Mouse (Mus musculus): ENCODE results near the gene 1600002K03Rik. TPM values are rescaled to one million over a fixed set of nuclear protein-coding genes. Genes with fewer than 3 reads are reported as not detected.

1600002K03Rik gene
- polyA plus RNA-seq, 1 experiment from 2014 or later, result 10.1 TPM

- Histone ChIP-seq H3K4me2 (peak overlapping the region; percentile 72), H3K4me1 (replicated peaks) (peaks cover 76% of the 10 kb centered on the region)
These were observed 14.3 kb upstream of the 1600002K03Rik start for GRCm38 (mm10) chr10:80158307-80158986.

GRCm38 (mm10) chr10:80159021-80159560 lies 13.7 kb upstream of the 1600002K03Rik start:
- Histone ChIP-seq H3K4me1 (replicated peaks) (peaks cover 74% of the 10 kb centered on the region), H3K9me3 (no peaks in the 10 kb centered on the region), H3K4me3 (peak overlapping the region; percentile 45), H3K27me3 (no peaks in the 10 kb centered on the region), H3K36me3 (peaks cover 36% of the 10 kb centered on the region), H3K4me2 (peak overlapping the region; percentile 72), H3K9ac (peak overlapping the region; percentile 45), H3K27ac (replicated peaks) (peak overlapping the region; percentile 90)
- peak; percentile 0; the same call in 1 of the 2 replicates for ATAC-seq (ENCODE audit: low FRiP score, low read depth)
- 10% methylated on average over 12 of the region's 12 CpGs for WGBS

More at GRCm38 (mm10) chr10:80158307-80158986, 14.3 kb upstream of the 1600002K03Rik start:
- H3K27me3 ChIP-seq, result no peaks in the 10 kb centered on the region
- no peak for ATAC-seq (ENCODE audit: low FRiP score, low read depth)
- peak overlapping the region; percentile 90 for H3K27ac ChIP-seq (replicated peaks)
- H3K36me3 ChIP-seq, result peaks cover 42% of the 10 kb centered on the region
- no peaks in the 10 kb centered on the region for H3K9me3 ChIP-seq
- no peak overlapping the region; the same call in 1 of the 2 replicates for H3K9ac ChIP-seq
- no peak overlapping the region for H3K4me3 ChIP-seq
- WGBS, result 13% methylated on average over 18 of the region's 18 CpGs

- H3K4me3 ChIP-seq, result peak overlapping the region; percentile 45
- H3K4me2 ChIP-seq, result peak overlapping the region; percentile 72
- ATAC-seq (ENCODE audit: low FRiP score, low read depth), result peak; percentile 88
- H3K27ac ChIP-seq (replicated peaks), result peak overlapping the region; percentile 90
- H3K9me3 ChIP-seq, result no peaks in the 10 kb centered on the region
- H3K9ac ChIP-seq, result peak overlapping the region; percentile 45
- H3K36me3 ChIP-seq, result peaks cover 28% of the 10 kb centered on the region
- WGBS, result under 1% methylated on average over 54 of the region's 55 CpGs
- H3K27me3 ChIP-seq, result no peaks in the 10 kb centered on the region
- H3K4me1 ChIP-seq (replicated peaks), result peaks cover 76% of the 10 kb centered on the region
These were observed 12.9 kb upstream of the 1600002K03Rik start for GRCm38 (mm10) chr10:80159561-80160454.

DNA sequence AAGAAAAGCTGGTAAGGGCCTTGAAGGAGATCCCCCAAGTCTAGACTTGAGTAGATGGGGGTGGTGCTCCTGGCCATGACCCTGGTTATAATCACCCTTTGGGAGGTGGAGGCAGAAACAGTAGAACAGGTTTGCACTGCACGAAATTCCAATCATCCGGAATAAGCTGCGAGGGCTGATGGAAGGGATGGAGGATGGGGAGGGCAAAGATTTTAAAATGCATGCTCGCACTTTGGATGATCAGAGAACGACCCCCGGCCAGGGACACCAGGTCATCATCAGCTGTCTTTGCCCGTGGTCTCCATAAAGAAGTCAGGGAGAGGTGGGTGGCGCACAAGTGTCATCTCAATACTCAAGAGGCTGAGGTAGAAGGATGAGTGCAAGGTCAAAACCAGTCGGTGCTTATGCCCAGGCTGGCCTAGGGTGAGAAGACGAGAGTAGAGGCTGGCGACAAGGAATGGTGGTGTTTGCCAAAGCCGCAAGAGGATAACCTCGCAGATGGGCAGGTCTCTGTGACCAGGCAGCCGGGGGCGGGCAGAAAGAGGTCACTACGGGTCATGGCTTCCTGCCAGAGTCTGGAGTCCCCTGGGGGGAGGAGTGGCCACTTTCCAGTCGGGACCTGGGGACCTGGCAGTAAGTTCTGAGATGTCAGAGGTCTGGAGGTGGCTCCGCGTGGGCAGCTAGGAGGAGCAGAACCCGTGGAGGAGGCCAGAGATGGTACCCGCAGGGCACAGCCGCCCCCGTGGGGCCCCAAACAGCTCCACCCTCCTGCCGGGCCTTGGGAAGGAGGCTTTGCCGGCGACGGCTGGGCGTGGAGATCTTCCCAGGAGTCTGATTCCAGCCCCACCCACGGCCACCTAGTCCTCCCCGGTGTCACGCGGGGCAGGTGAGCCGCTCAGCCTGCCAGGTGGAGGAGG lies 12.0 kb upstream of the 1600002K03Rik start:
- 2% methylated on average over 33 of the region's 33 CpGs for WGBS
- H3K4me1 ChIP-seq (replicated peaks), result peaks cover 74% of the 10 kb centered on the region
- ATAC-seq (ENCODE audit: low FRiP score, low read depth), result no peak
- H3K27me3 ChIP-seq, result no peaks in the 10 kb centered on the region
- no peaks in the 10 kb centered on the region for H3K9me3 ChIP-seq
- peak overlapping the region; percentile 90 for H3K27ac ChIP-seq (replicated peaks)
- H3K9ac ChIP-seq, result no peak overlapping the region
- peaks cover 19% of the 10 kb centered on the region for H3K36me3 ChIP-seq
- peak overlapping the region; percentile 45 for H3K4me3 ChIP-seq
- peak overlapping the region; percentile 72 for H3K4me2 ChIP-seq

GRCm38 (mm10) chr10:80161522-80162242 lies 11.1 kb upstream of the 1600002K03Rik start:
- Histone ChIP-seq H3K4me2 (peak overlapping the region; percentile 72), H3K36me3 (peaks cover 10% of the 10 kb centered on the region), H3K9ac (no peak overlapping the region), H3K9me3 (no peaks in the 10 kb centered on the region), H3K4me1 (replicated peaks) (peaks cover 76% of the 10 kb centered on the region), H3K27ac (replicated peaks) (peak overlapping the region; percentile 40), H3K4me3 (no peak overlapping the region), H3K27me3 (no peaks in the 10 kb centered on the region)
- WGBS, result 13% methylated on average over 7 of the region's 7 CpGs
- ATAC-seq (ENCODE audit: low FRiP score, low read depth), result no peak

GRCm38 (mm10) chr10:80162243-80162608 lies 10.5 kb upstream of the 1600002K03Rik start:
- Histone ChIP-seq H3K27me3 (no peaks in the 10 kb centered on the region), H3K4me1 (replicated peaks) (peaks cover 76% of the 10 kb centered on the region)
- WGBS, result 83% methylated on average over 3 of the region's 3 CpGs

DNA sequence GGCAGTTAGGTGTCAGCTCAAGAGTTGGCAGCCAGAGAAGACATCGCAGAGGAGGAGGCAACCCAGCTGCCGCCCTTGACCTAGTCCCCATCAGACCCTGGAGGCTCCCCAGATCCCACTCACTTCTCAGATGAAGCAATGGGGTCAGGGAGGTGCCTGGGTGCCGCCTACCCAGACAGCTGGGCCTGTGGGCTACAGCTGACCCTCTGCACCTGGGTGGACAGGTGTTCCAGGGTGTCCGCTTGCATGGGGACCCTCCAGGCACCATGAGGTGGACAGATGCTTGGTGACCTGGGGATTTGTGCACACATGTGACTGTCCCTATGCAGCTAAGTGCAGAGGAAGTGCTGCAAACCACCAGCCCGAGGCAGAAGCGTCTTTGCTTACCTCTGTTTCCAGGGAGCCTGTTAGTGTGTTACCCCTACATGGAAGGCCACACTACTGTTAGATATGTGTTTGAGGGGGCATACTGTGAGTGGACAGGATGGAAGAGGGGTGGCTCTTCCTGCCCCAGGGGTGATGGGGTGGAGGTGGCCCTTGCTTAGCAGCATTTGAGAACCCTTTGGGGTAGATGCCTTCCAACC lies 9.9 kb upstream of the 1600002K03Rik start:
- H3K36me3 ChIP-seq, result no peaks in the 10 kb centered on the region
- WGBS, result 80% methylated on average over 6 of the region's 6 CpGs
- H3K9ac ChIP-seq, result no peak overlapping the region
- H3K9me3 ChIP-seq, result no peaks in the 10 kb centered on the region
- H3K4me1 ChIP-seq (replicated peaks), result peaks cover 71% of the 10 kb centered on the region
- ATAC-seq (ENCODE audit: low FRiP score, low read depth), result no peak
- no peak overlapping the region for H3K4me3 ChIP-seq
- H3K27me3 ChIP-seq, result no peaks in the 10 kb centered on the region
- H3K27ac ChIP-seq (replicated peaks), result no peak overlapping the region
- no peak overlapping the region for H3K4me2 ChIP-seq

More at GRCm38 (mm10) chr10:80162243-80162608, 10.5 kb upstream of the 1600002K03Rik start:
- Histone ChIP-seq H3K4me3 (no peak overlapping the region), H3K4me2 (no peak overlapping the region), H3K36me3 (peaks cover 4% of the 10 kb centered on the region), H3K9ac (no peak overlapping the region), H3K9me3 (no peaks in the 10 kb centered on the region), H3K27ac (replicated peaks) (peak overlapping the region; percentile 40; the same call in 1 of the 2 replicates)
- no peak for ATAC-seq (ENCODE audit: low FRiP score, low read depth)

DNA sequence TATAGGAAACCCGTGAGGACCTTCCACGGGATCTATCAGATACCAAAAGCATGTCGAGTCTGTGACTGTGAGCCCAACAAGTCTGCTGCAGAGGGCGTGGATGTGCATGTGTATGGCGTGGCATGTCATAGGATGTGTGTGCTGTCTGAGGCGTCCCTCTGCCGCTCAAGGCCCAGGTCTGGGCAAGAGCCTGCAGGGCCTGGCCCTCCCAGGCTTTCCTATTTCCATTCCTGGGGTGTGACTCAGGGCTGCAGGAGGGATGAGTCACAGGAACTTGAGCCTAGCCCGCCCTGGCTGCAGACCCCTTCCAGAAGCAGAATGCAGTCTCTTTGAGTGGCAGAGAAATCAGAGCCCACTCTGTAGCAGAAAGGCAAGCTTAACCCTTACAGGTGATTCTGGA lies 9.0 kb upstream of the 1600002K03Rik start:
- peaks cover 66% of the 10 kb centered on the region for H3K4me1 ChIP-seq (replicated peaks)
- no peak for ATAC-seq (ENCODE audit: low FRiP score, low read depth)
- no peaks in the 10 kb centered on the region for H3K36me3 ChIP-seq
- peak overlapping the region; percentile 88; the same call in 1 of the 2 replicates for H3K4me2 ChIP-seq
- no peak overlapping the region for H3K27ac ChIP-seq (replicated peaks)
- H3K4me3 ChIP-seq, result no peak overlapping the region
- H3K9me3 ChIP-seq, result no peaks in the 10 kb centered on the region
- H3K9ac ChIP-seq, result no peak overlapping the region
- H3K27me3 ChIP-seq, result no peaks in the 10 kb centered on the region
- WGBS, result 80% methylated on average over 8 of the region's 8 CpGs

- no peaks in the 10 kb centered on the region for H3K36me3 ChIP-seq
- 9% methylated on average over 43 of the region's 44 CpGs for WGBS
- H3K9me3 ChIP-seq, result no peaks in the 10 kb centered on the region
- peak; percentile 4 for ATAC-seq (ENCODE audit: low FRiP score, low read depth)
- H3K27me3 ChIP-seq, result no peaks in the 10 kb centered on the region
- H3K4me2 ChIP-seq, result peak overlapping the region; percentile 88
- H3K4me1 ChIP-seq (replicated peaks), result peaks cover 66% of the 10 kb centered on the region
- H3K9ac ChIP-seq, result peak overlapping the region; percentile 60
- H3K4me3 ChIP-seq, result peak overlapping the region; percentile 43
- H3K27ac ChIP-seq (replicated peaks), result peak overlapping the region; percentile 88
These were observed 8.4 kb upstream of the 1600002K03Rik start for GRCm38 (mm10) chr10:80164161-80164997.

GRCm38 (mm10) chr10:80164998-80165344 lies 7.8 kb upstream of the 1600002K03Rik start:
- peaks cover 1% of the 10 kb centered on the region for H3K36me3 ChIP-seq
- H3K9me3 ChIP-seq, result no peaks in the 10 kb centered on the region
- peak overlapping the region; percentile 88 for H3K4me2 ChIP-seq
- peak overlapping the region; percentile 43 for H3K4me3 ChIP-seq
- ATAC-seq (ENCODE audit: low FRiP score, low read depth), result peak; percentile 49
- peak overlapping the region; percentile 88 for H3K27ac ChIP-seq (replicated peaks)
- WGBS, result under 1% methylated on average over 17 of the region's 17 CpGs
- no peaks in the 10 kb centered on the region for H3K27me3 ChIP-seq
- H3K4me1 ChIP-seq (replicated peaks), result peaks cover 69% of the 10 kb centered on the region
- H3K9ac ChIP-seq, result peak overlapping the region; percentile 60

All from hindbrain, embryonic 15.5 days (tissue).